Mouse (Mus musculus) small intestine, adult 2 months (tissue): ENCODE measurements at regions not wholly inside any gene's neighbourhood (a gene's known extent, or its start where the extent isn't known, plus 50 kb on each side); places are given as distances from the start of the nearest gene placed in this dataset.

Experiments
- H3K27ac ChIP-seq: fragments of 200-500 bp; 2 replicates; pipeline ENCODE4 v1.5.1; 2012; ENCODE audit warnings: low read depth, low read length, control low read depth, inconsistent platforms; ENCODE audit not compliant: insufficient read depth
- H3K27me3 ChIP-seq: fragments of 200-500 bp; 2 replicates; pipeline ENCODE4 v1.6.1; 2012; ENCODE audit warnings: mild to moderate bottlenecking, moderate library complexity, low read length, inconsistent platforms; ENCODE audit not compliant: control insufficient read depth, insufficient read depth
- H3K36me3 ChIP-seq: fragments of 200-500 bp; 2 replicates; pipeline ENCODE4 v1.6.1; 2012; ENCODE audit warnings: mild to moderate bottlenecking, low read length, control low read depth, inconsistent platforms; ENCODE audit not compliant: control insufficient read depth, insufficient read depth
- H3K4me1 ChIP-seq: fragments of 200-500 bp; 2 replicates; pipeline ENCODE4 v1.6.1; 2012; ENCODE audit warnings: low read length, inconsistent platforms, mixed read lengths; ENCODE audit not compliant: control insufficient read depth, insufficient read depth, insufficient read length
- H3K4me3 ChIP-seq: fragments of 200-500 bp; 2 replicates; pipeline ENCODE4 v1.5.1; 2012; ENCODE audit warnings: low read depth, mild to moderate bottlenecking, control low read depth, inconsistent platforms, low read length, moderate library complexity
- CTCF ChIP-seq: fragments of 200-500 bp; IDR thresholded peaks from 2 replicates; pipeline ENCODE4 v1.5.1; 2012; ENCODE audit warnings: low read depth, mild to moderate bottlenecking, control low read depth, inconsistent platforms, low read length, moderate library complexity, mixed read lengths; ENCODE audit not compliant: insufficient replicate concordance, insufficient read length; ENCODE audit errors: extremely low read depth
- POLR2A ChIP-seq: fragments of 200-500 bp; IDR thresholded peaks from 2 replicates; pipeline ENCODE4 v1.6.1; 2012; ENCODE audit warnings: low read depth, mild to moderate bottlenecking, control low read depth, inconsistent platforms, low read length, moderate library complexity
- WGBS: fragments of 180-500 bp; shearing (Covaris S2); methylation state at CpG from one replicate; pipeline ENCODE4 v1.1.7; 2018; 5-methylcytosine and 5-hydroxymethylcytosine counted together

DNA sequence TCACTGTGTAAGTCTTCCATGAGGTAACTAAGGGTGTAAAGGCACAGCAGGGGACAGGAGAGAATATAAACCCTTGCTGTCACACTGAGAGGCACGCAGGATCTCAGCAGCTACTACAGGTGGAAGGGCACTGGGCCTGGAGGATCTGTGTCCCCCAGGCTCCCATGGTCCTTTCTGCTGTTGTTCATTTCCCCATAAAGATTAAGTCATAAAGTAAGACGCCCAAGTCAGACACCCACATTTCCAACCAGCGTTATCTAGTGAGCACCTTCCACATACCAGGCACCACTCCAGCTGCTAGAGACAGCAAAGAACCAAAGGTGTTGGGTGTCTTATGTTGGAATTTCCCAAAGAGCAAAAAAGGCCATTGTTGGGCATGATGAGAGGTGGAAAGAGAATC is 70.8 kb upstream of the Klf3 start:
- no peak overlapping the region for H3K27ac ChIP-seq
- WGBS: 93% methylated on average over 3 of the region's 3 CpGs
- TF ChIP-seq CTCF (no peak), POLR2A (no peak)
- no peaks in the 10 kb centered on the region for H3K4me1 ChIP-seq
- no peak overlapping the region for H3K4me3 ChIP-seq
- H3K36me3 ChIP-seq: no peaks in the 10 kb centered on the region
- H3K27me3 ChIP-seq: no peaks in the 10 kb centered on the region

- H3K36me3 ChIP-seq: no peaks in the 10 kb centered on the region
- H3K27ac ChIP-seq: no peak overlapping the region
- TF ChIP-seq CTCF (no peak), POLR2A (no peak)
- H3K4me1 ChIP-seq: no peaks in the 10 kb centered on the region
- no peak overlapping the region for H3K4me3 ChIP-seq
- no peaks in the 10 kb centered on the region for H3K27me3 ChIP-seq
Observed at GRCm38 (mm10) chr5:64736985-64737384, 66.2 kb upstream of the Klf3 start.

DNA sequence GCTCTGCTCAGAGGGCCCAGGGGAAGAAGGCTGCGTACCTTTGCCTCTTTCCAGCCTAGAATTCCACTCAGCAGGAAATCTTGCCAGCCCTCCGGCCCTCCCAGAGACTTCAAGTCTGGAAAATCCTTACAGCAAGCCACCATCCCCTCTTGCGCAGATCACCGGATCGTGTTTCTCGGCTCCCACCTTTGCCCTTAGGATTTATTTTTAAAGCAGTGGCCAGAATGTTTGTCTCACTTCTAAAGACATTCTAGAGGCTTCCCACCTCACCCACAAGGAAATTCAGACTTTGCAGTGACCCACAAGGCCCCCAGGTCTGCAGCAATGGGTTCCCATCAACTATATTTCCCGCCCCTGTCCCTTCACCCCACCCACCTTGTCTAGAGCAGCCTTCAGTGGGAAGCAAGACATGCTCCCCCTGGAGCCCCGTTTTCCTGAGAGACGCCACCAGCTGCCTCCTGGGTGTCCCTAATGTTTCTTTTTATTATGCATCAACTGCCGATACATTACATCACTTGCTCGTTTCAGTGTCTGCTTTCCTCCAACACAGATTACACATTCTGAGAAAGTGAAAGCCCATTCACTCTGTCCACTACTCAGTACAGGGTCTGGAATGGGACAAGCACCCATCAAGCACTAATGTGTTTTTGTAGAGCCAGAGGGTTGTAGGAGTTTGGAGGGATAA is 65.0 kb upstream of the Klf3 start:
- WGBS: 65% methylated on average over 11 of the region's 11 CpGs
- Histone ChIP-seq H3K27ac (no peak overlapping the region), H3K36me3 (no peaks in the 10 kb centered on the region), H3K4me1 (no peaks in the 10 kb centered on the region), H3K4me3 (no peak overlapping the region), H3K27me3 (no peaks in the 10 kb centered on the region)
- TF ChIP-seq CTCF (no peak), POLR2A (no peak)

- H3K27ac ChIP-seq: no peak overlapping the region
- no peaks in the 10 kb centered on the region for H3K27me3 ChIP-seq
- WGBS: 74% methylated on average over 10 of the region's 10 CpGs
- H3K4me1 ChIP-seq: no peaks in the 10 kb centered on the region
- H3K4me3 ChIP-seq: no peak overlapping the region
- TF ChIP-seq POLR2A (no peak), CTCF (no peak)
- no peaks in the 10 kb centered on the region for H3K36me3 ChIP-seq
Observed at GRCm38 (mm10) chr5:64738781-64739310, 64.3 kb upstream of the Klf3 start.

GRCm38 (mm10) chr5:64739311-64740261 is 63.6 kb upstream of the Klf3 start:
- Histone ChIP-seq H3K27ac (no peak overlapping the region), H3K4me1 (no peaks in the 10 kb centered on the region), H3K36me3 (no peaks in the 10 kb centered on the region), H3K4me3 (no peak overlapping the region), H3K27me3 (no peaks in the 10 kb centered on the region)
- TF ChIP-seq CTCF (no peak), POLR2A (no peak)
- WGBS: 75% methylated on average over 15 of the region's 15 CpGs

DNA sequence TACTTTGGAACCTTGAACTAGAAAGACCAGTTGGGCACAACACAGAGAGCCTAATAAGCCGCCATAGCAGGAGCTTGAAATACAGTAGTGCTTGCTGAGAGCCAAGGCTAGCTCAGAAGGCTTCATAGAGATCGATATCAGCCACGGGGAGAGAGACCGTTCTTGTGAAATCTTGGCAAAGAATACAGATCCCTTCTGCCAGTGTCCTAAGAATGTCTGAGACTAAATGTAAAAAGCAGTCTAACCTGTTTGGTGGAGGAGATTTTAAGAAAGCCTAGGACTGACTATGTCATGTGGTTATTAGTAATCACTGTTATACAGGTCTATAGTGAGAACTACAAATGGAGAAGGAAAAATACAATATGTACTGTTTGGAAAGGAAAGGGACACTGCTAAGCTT is 59.1 kb upstream of the Klf3 start:
- H3K36me3 ChIP-seq: no peaks in the 10 kb centered on the region
- H3K4me3 ChIP-seq: no peak overlapping the region
- WGBS: 70% methylated on average over 4 of the region's 4 CpGs
- no peaks in the 10 kb centered on the region for H3K27me3 ChIP-seq
- TF ChIP-seq CTCF (no peak), POLR2A (no peak)
- no peaks in the 10 kb centered on the region for H3K4me1 ChIP-seq
- no peak overlapping the region for H3K27ac ChIP-seq

DNA sequence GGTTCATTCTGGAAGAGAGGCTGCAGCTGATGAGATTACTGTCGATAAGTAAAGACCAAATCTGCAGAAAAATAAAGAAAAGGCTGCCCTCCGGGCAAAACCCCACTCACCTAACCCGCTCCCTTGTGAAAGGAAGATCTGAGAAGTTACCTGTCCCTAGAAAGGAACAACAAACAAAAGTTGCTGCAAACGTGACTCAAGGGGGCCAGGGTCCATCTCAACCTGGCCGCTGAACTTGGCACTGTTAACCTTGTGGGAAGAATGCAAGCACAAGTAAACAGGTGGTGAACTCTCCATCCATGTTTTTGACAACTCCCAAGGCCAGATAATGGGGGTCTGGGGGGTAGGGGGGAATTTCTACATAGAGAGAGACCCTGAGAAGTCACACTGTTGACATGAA is 58.7 kb upstream of the Klf3 start:
- Histone ChIP-seq H3K27ac (no peak overlapping the region), H3K36me3 (no peaks in the 10 kb centered on the region), H3K4me3 (no peak overlapping the region), H3K4me1 (no peaks in the 10 kb centered on the region), H3K27me3 (no peaks in the 10 kb centered on the region)
- no peak for TF ChIP-seq POLR2A
- TF ChIP-seq CTCF: no peak
- 91% methylated on average over 5 of the region's 5 CpGs for WGBS
